Mouse (Mus musculus): ENCODE measurements at regions not wholly inside any gene's neighbourhood (a gene's known extent, or its start where the extent isn't known, plus 50 kb on each side); places are given as distances from the start of the nearest gene placed in this dataset.

DNA sequence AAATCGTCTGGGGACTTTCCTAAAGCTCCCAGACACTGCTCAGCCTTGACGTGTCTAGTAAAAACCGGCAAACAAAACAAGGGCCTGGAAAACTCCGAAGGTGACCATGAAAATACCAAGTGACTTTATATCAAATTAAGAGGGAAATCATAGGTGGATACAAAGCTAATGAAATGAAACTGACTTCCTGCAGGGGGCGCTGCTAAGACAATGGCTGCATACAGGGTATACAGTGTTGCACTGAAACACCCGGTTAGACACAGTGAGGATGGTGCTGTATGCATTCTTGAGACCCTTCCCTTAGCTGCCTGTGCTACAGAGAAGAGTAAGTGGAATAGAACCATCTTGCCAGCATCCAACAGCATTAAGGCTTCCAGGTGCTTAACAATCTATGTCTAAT lies 99.7 kb upstream of the Tcerg1l start:
- WGBS = 50% methylated on average over 6 of the region's 6 CpGs

GRCm38 (mm10) chr7:138493661-138494060 lies 96.1 kb upstream of the Tcerg1l start:
- H3K4me3 ChIP-seq (replicated peaks; ENCODE audit: low read length) = no peak overlapping the region
- 57% methylated on average over 4 of the region's 4 CpGs for WGBS
- H3K9me3 ChIP-seq (replicated peaks; ENCODE audit: control insufficient read depth, low read length) = 0 out of 2 replicates have a peak, but pooled peaks cover 3% of the 10 kb centered on the region
- no peak overlapping the region for H3K27ac ChIP-seq (ENCODE audit: low read length)
- H3K27me3 ChIP-seq (ENCODE audit: control insufficient read depth, insufficient read depth, low read length) = no peaks in the 10 kb centered on the region
- H3K4me2 ChIP-seq (ENCODE audit: low read depth, low read length) = no peak overlapping the region
- H3K4me1 ChIP-seq (ENCODE audit: control insufficient read depth, insufficient read depth, low read length) = no peaks in the 10 kb centered on the region
- no peak; the same call in 1 of the 2 replicates for ATAC-seq (ENCODE audit: insufficient read depth, low FRiP score)
- no peaks in the 10 kb centered on the region for H3K36me3 ChIP-seq (ENCODE audit: control insufficient read depth, insufficient read depth, low read length)
- no peak overlapping the region for H3K9ac ChIP-seq (ENCODE audit: low read length)

More for the DNA sequence above, 99.7 kb upstream of the Tcerg1l start:
- no peaks in the 10 kb centered on the region for H3K36me3 ChIP-seq (ENCODE audit: control insufficient read depth, insufficient read depth, low read length)
- no peaks in the 10 kb centered on the region for H3K27me3 ChIP-seq (ENCODE audit: control insufficient read depth, insufficient read depth, low read length)
- no peaks in the 10 kb centered on the region for H3K4me1 ChIP-seq (ENCODE audit: control insufficient read depth, insufficient read depth, low read length)
- no peak overlapping the region for H3K9ac ChIP-seq (ENCODE audit: low read length)
- H3K4me3 ChIP-seq (replicated peaks; ENCODE audit: low read length) = no peak overlapping the region
- H3K27ac ChIP-seq (ENCODE audit: low read length) = no peak overlapping the region
- H3K4me2 ChIP-seq (ENCODE audit: low read depth, low read length) = no peak overlapping the region
- H3K9me3 ChIP-seq (replicated peaks; ENCODE audit: control insufficient read depth, low read length) = no peaks in the 10 kb centered on the region
- no peak for ATAC-seq (ENCODE audit: insufficient read depth, low FRiP score)

DNA sequence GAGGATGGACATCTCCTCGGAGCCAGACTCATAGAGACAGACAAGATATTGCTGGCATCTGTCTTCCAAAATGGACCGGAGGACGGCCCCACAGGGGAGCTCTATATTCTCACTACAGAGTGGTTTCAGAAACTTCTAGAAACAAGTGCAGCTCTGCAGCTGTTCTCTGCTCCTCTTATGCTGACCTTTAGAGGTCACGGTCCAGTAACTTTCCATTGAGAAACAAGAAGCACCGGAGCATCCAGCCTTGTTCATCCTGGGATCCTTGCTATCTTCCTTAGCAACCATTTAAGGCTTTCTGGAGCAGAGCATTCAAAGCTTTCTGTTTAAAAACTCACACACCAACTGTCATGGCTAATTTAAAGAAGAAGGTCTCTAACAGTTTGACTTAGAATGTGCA lies 94.7 kb upstream of the Tcerg1l start:
- H3K4me2 ChIP-seq (ENCODE audit: low read depth, low read length) = no peak overlapping the region
- no peak overlapping the region for H3K27ac ChIP-seq (ENCODE audit: low read length)
- WGBS = 84% methylated on average over 5 of the region's 5 CpGs
- no peaks in the 10 kb centered on the region for H3K36me3 ChIP-seq (ENCODE audit: control insufficient read depth, insufficient read depth, low read length)
- H3K27me3 ChIP-seq (ENCODE audit: control insufficient read depth, insufficient read depth, low read length) = no peaks in the 10 kb centered on the region
- no peak overlapping the region for H3K4me3 ChIP-seq (replicated peaks; ENCODE audit: low read length)
- no peak for ATAC-seq (ENCODE audit: insufficient read depth, low FRiP score)
- H3K4me1 ChIP-seq (ENCODE audit: control insufficient read depth, insufficient read depth, low read length) = no peaks in the 10 kb centered on the region
- no peak overlapping the region for H3K9ac ChIP-seq (ENCODE audit: low read length)
- 0 out of 2 replicates have a peak, but pooled peaks cover 3% of the 10 kb centered on the region for H3K9me3 ChIP-seq (replicated peaks; ENCODE audit: control insufficient read depth, low read length)

DNA sequence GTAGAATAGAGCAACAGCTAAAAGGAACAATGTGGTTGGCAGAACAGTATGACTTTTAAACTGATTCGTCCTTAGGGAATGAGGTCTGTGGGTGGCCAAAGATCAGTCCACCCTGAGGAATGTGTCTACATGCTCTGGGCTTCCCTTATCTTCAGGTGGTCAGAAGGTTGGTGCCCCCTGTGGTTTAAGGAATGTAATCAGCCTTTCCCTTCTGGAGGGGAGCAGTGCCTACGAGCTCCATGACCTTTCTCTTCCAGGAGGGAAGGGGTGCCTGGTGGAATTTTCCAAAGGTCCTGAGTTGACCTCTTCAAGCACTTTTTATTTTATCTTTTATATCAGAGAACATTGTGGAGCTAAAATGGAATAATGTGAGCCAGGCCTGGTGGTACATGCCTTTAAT lies 91.9 kb upstream of the Tcerg1l start:
- Histone ChIP-seq H3K4me2 (ENCODE audit: low read depth, low read length) (no peak overlapping the region), H3K9me3 (replicated peaks; ENCODE audit: control insufficient read depth, low read length) (0 out of 2 replicates have a peak, but pooled peaks cover 3% of the 10 kb centered on the region), H3K36me3 (ENCODE audit: control insufficient read depth, insufficient read depth, low read length) (no peaks in the 10 kb centered on the region), H3K4me1 (ENCODE audit: control insufficient read depth, insufficient read depth, low read length) (no peaks in the 10 kb centered on the region), H3K27ac (ENCODE audit: low read length) (no peak overlapping the region), H3K9ac (ENCODE audit: low read length) (no peak overlapping the region), H3K4me3 (replicated peaks; ENCODE audit: low read length) (no peak overlapping the region), H3K27me3 (ENCODE audit: control insufficient read depth, insufficient read depth, low read length) (no peaks in the 10 kb centered on the region)
- no peak for ATAC-seq (ENCODE audit: insufficient read depth, low FRiP score)
- 56% methylated on average over 2 of the region's 2 CpGs for WGBS

DNA sequence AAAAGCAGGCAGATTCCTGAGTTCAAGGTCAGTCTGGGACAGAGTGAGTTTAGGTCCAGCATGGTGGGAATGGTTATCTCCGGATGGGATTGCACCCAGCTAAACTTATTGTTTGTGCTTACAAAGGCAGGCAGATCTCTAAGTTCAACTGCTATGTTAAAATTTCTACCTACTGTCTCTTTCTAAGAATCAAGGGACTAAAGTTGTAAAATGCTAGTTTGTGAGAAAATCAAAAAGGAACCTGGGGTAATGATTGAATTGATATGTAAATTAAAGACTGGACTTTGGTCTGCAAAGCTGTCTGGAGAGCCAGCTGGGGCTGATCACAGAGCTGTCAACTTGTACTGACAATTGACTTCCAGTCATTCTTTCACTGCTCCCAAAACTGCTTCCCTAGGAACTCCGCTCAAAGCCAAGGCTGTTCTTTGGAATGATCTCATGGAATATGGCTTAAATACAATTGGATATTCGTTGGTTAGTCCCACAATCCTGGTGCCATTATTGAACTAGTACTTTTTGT lies 90.7 kb upstream of the Tcerg1l start:
- Histone ChIP-seq H3K9ac (ENCODE audit: low read length) (no peak overlapping the region), H3K4me1 (ENCODE audit: control insufficient read depth, insufficient read depth, low read length) (no peaks in the 10 kb centered on the region), H3K9me3 (replicated peaks; ENCODE audit: control insufficient read depth, low read length) (0 out of 2 replicates have a peak, but pooled peaks cover 3% of the 10 kb centered on the region), H3K36me3 (ENCODE audit: control insufficient read depth, insufficient read depth, low read length) (no peaks in the 10 kb centered on the region), H3K4me3 (replicated peaks; ENCODE audit: low read length) (no peak overlapping the region), H3K27ac (ENCODE audit: low read length) (no peak overlapping the region), H3K4me2 (ENCODE audit: low read depth, low read length) (no peak overlapping the region), H3K27me3 (ENCODE audit: control insufficient read depth, insufficient read depth, low read length) (no peaks in the 10 kb centered on the region)
- WGBS = 76% methylated on average over 3 of the region's 3 CpGs
- no peak for ATAC-seq (ENCODE audit: insufficient read depth, low FRiP score)

- Histone ChIP-seq H3K4me1 (ENCODE audit: control insufficient read depth, insufficient read depth, low read length) (no peaks in the 10 kb centered on the region), H3K27me3 (ENCODE audit: control insufficient read depth, insufficient read depth, low read length) (no peaks in the 10 kb centered on the region), H3K36me3 (ENCODE audit: control insufficient read depth, insufficient read depth, low read length) (no peaks in the 10 kb centered on the region), H3K27ac (ENCODE audit: low read length) (no peak overlapping the region), H3K4me2 (ENCODE audit: low read depth, low read length) (no peak overlapping the region), H3K9ac (ENCODE audit: low read length) (no peak overlapping the region), H3K4me3 (replicated peaks; ENCODE audit: low read length) (no peak overlapping the region), H3K9me3 (replicated peaks; ENCODE audit: control insufficient read depth, low read length) (no peaks in the 10 kb centered on the region)
- 62% methylated on average over 2 of the region's 2 CpGs for WGBS
- no peak for ATAC-seq (ENCODE audit: insufficient read depth, low FRiP score)
Observed at GRCm38 (mm10) chr7:138472891-138473455, 75.4 kb upstream of the Tcerg1l start.

DNA sequence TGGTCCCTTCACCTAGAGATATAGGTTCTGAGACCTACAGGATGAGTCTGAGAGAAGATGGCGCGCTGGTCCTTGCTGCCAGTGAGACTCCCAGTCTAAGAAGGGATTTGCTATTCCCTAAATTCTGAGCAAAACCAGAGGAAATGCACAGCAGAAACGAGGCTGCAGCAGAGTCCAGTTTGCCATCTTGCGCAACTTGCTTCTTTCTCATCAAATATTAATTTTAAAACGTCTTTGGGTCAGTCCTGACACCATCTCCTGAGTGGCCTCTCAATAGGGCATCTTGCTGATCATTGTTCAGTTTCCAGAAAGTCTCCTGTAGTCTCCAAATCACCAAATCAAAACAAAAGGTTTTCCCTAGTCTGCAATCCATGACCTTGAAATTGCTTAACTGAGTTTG lies 74.8 kb upstream of the Tcerg1l start:
- Histone ChIP-seq H3K27ac (ENCODE audit: low read length) (no peak overlapping the region), H3K4me2 (ENCODE audit: low read depth, low read length) (no peak overlapping the region), H3K27me3 (ENCODE audit: control insufficient read depth, insufficient read depth, low read length) (no peaks in the 10 kb centered on the region), H3K9ac (ENCODE audit: low read length) (no peak overlapping the region), H3K4me1 (ENCODE audit: control insufficient read depth, insufficient read depth, low read length) (no peaks in the 10 kb centered on the region), H3K36me3 (ENCODE audit: control insufficient read depth, insufficient read depth, low read length) (no peaks in the 10 kb centered on the region), H3K9me3 (replicated peaks; ENCODE audit: control insufficient read depth, low read length) (no peaks in the 10 kb centered on the region), H3K4me3 (replicated peaks; ENCODE audit: low read length) (no peak overlapping the region)
- ATAC-seq (ENCODE audit: insufficient read depth, low FRiP score) = no peak
- WGBS = 82% methylated on average over 5 of the region's 5 CpGs

- Histone ChIP-seq H3K9me3 (replicated peaks; ENCODE audit: control insufficient read depth, low read length) (no peaks in the 10 kb centered on the region), H3K9ac (ENCODE audit: low read length) (no peak overlapping the region), H3K36me3 (ENCODE audit: control insufficient read depth, insufficient read depth, low read length) (no peaks in the 10 kb centered on the region), H3K27me3 (ENCODE audit: control insufficient read depth, insufficient read depth, low read length) (no peaks in the 10 kb centered on the region), H3K4me2 (ENCODE audit: low read depth, low read length) (no peak overlapping the region), H3K4me1 (ENCODE audit: control insufficient read depth, insufficient read depth, low read length) (no peaks in the 10 kb centered on the region), H3K4me3 (replicated peaks; ENCODE audit: low read length) (no peak overlapping the region), H3K27ac (ENCODE audit: low read length) (no peak overlapping the region)
- 68% methylated on average over 4 of the region's 4 CpGs for WGBS
- ATAC-seq (ENCODE audit: insufficient read depth, low FRiP score) = no peak
Observed at GRCm38 (mm10) chr7:138469211-138469610, 71.7 kb upstream of the Tcerg1l start.

DNA sequence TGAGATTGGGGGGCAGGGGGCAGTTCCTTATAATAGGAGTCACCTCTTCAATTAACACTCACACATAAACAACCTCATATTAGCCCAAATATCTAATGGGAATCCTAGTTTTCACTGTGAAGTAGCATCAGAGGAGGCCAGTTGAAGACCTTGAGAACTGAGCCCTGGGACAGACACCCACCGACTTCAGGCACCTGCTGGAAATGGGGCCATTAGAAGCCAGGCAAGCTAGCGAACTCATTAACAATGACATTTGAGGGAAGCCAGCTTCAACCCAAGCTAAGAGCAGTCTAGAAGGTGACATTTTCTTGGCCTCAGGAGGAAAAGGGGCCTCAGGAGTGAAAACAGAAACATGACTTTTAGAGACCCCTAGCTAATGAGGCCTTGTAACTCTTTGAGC lies 70.9 kb upstream of the Tcerg1l start:
- H3K9me3 ChIP-seq (replicated peaks; ENCODE audit: control insufficient read depth, low read length) = no peaks in the 10 kb centered on the region
- no peak overlapping the region for H3K4me3 ChIP-seq (replicated peaks; ENCODE audit: low read length)
- H3K27me3 ChIP-seq (ENCODE audit: control insufficient read depth, insufficient read depth, low read length) = no peaks in the 10 kb centered on the region
- H3K27ac ChIP-seq (ENCODE audit: low read length) = no peak overlapping the region
- no peak overlapping the region for H3K9ac ChIP-seq (ENCODE audit: low read length)
- ATAC-seq (ENCODE audit: insufficient read depth, low FRiP score) = no peak
- no peaks in the 10 kb centered on the region for H3K36me3 ChIP-seq (ENCODE audit: control insufficient read depth, insufficient read depth, low read length)
- 66% methylated on average over 2 of the region's 2 CpGs for WGBS
- H3K4me1 ChIP-seq (ENCODE audit: control insufficient read depth, insufficient read depth, low read length) = no peaks in the 10 kb centered on the region
- H3K4me2 ChIP-seq (ENCODE audit: low read depth, low read length) = no peak overlapping the region
